Mouse (Mus musculus) inflammation-experienced regulatory T-cells, adult 6 months (primary cell): ENCODE measurements around the gene Cdipt. TPM values are rescaled to one million over a fixed set of nuclear protein-coding genes. Genes with fewer than 3 reads are reported as not detected.

ENCODE experiments used
- ATAC-seq: one replicate; pipeline ENCODE4 v1.8.0; 2017
- polyA plus RNA-seq, 3 experiments: library from polyadenylated mRNA; unstranded; fragments of 100-300 nt; shearing (Covaris generic); gene quantifications; one replicate each; pipeline ENCODE4 v1.2.1; 2017

Gene Cdipt
- polyA plus RNA-seq, 3 experiments from 2014 or later = 104 to 127 (median 115) TPM

GRCm38 (mm10) chr7:126975950-126976866 lies 494 bp downstream of the Cdipt start, which contains the start of gene Cdiptos:
Gene Cdiptos (minus strand): TSS chr7:126976098.
- ATAC-seq = peak; percentile 98

- ATAC-seq = no peak
Observed at GRCm38 (mm10) chr7:126976878-126977459, 1.3 kb downstream of the Cdipt start.

GRCm38 (mm10) chr7:126978841-126979240 lies 3.1 kb downstream of the Cdipt start:
- no peak for ATAC-seq

GRCm38 (mm10) chr7:126981601-126982000 lies 5.9 kb downstream of the Cdipt start:
- no peak for ATAC-seq

- ATAC-seq = no peak
Observed at GRCm38 (mm10) chr7:126982054-126982453, 6.3 kb downstream of the Cdipt start.

- no peak for ATAC-seq
Observed at GRCm38 (mm10) chr7:126983113-126983512, 7.4 kb downstream of the Cdipt start.

- no peak for ATAC-seq
Observed at GRCm38 (mm10) chr7:126984667-126985444, 9.1 kb downstream of the Cdipt start.

- no peak for ATAC-seq
Observed at GRCm38 (mm10) chr7:126986319-126986718, 10.6 kb downstream of the Cdipt start.

- ATAC-seq = no peak
Observed at GRCm38 (mm10) chr7:126988816-126989215, 13.1 kb downstream of the Cdipt start.

GRCm38 (mm10) chr7:126996449-126996848 lies 20.7 kb downstream of the Cdipt start:
- ATAC-seq = no peak

- ATAC-seq = peak; percentile 82
Observed at GRCm38 (mm10) chr7:126999568-126999967, 23.9 kb downstream of the Cdipt start.

- no peak for ATAC-seq
Observed at GRCm38 (mm10) chr7:127003620-127004019, 27.9 kb downstream of the Cdipt start.

- no peak for ATAC-seq
Observed at GRCm38 (mm10) chr7:127004122-127004875, 28.6 kb downstream of the Cdipt start.

GRCm38 (mm10) chr7:127007313-127008024 lies 31.8 kb downstream of the Cdipt start:
- ATAC-seq = no peak

GRCm38 (mm10) chr7:127008239-127009019 lies 32.7 kb downstream of the Cdipt start:
- no peak for ATAC-seq

- no peak for ATAC-seq
Observed at GRCm38 (mm10) chr7:127009307-127010085, 33.8 kb downstream of the Cdipt start.

GRCm38 (mm10) chr7:127011051-127011450 lies 35.3 kb downstream of the Cdipt start:
- no peak for ATAC-seq

- no peak for ATAC-seq
Observed at GRCm38 (mm10) chr7:127011717-127012116, 36.0 kb downstream of the Cdipt start.

- no peak for ATAC-seq
Observed at GRCm38 (mm10) chr7:127012374-127012773, 36.7 kb downstream of the Cdipt start.

- ATAC-seq = no peak
Observed at GRCm38 (mm10) chr7:127012845-127013244, 37.1 kb downstream of the Cdipt start.
